Mouse (Mus musculus) embryonic facial prominence, embryonic 15.5 days (tissue): Measurements from ENCODE around the gene Sgcd. TPM values are rescaled to one million over a fixed set of nuclear protein-coding genes. Genes with fewer than 3 reads are reported as not detected.

ENCODE experiments used
- ATAC-seq: fragments of 200-750 bp; cut with Nextera tagmentation; 2 replicates; pipeline ENCODE4 v1.8.0; 2017; ENCODE audit warnings: low read depth, moderate TSS enrichment; ENCODE audit not compliant: insufficient number of reproducible peaks, low FRiP score, low TSS enrichment
- H3K27ac ChIP-seq: fragments of 300-500 bp; sonication (generic); replicated peaks from 2 replicates; pipeline ENCODE4 v1.5.1; 2015; ENCODE audit warnings: mild to moderate bottlenecking, inconsistent platforms
- H3K27me3 ChIP-seq: fragments of 300-500 bp; sonication (generic); 2 replicates; pipeline ENCODE4 v1.6.1; 2015; ENCODE audit warnings: inconsistent platforms
- H3K36me3 ChIP-seq: fragments of 300-500 bp; sonication (generic); 2 replicates; pipeline ENCODE4 v1.6.1; 2015; ENCODE audit warnings: mild to moderate bottlenecking, inconsistent platforms
- H3K4me1 ChIP-seq: fragments of 300-500 bp; sonication (generic); 2 replicates; pipeline ENCODE4 v1.6.1; 2015; ENCODE audit warnings: inconsistent platforms
- H3K4me2 ChIP-seq: fragments of 300-500 bp; sonication (generic); replicated peaks from 2 replicates; pipeline ENCODE4 v1.6.1; 2015; ENCODE audit warnings: mild to moderate bottlenecking, inconsistent platforms
- H3K4me3 ChIP-seq: fragments of 300-500 bp; sonication (generic); replicated peaks from 2 replicates; pipeline ENCODE4 v1.5.1; 2015; ENCODE audit warnings: mild to moderate bottlenecking, inconsistent platforms
- H3K9ac ChIP-seq: fragments of 300-500 bp; sonication (generic); 2 replicates; pipeline ENCODE4 v1.6.1; 2015; ENCODE audit warnings: inconsistent platforms
- H3K9me3 ChIP-seq: fragments of 300-500 bp; sonication (generic); replicated peaks from 2 replicates; pipeline ENCODE4 v1.6.1; 2016; ENCODE audit warnings: inconsistent platforms
- WGBS: fragments of 180-500 bp; shearing (Covaris S2); methylation state at CpG from one replicate; pipeline ENCODE4 v1.1.7; 2015; 5-methylcytosine and 5-hydroxymethylcytosine counted together
- polyA plus RNA-seq: library from polyadenylated mRNA; unstranded; fragments of >200 nt; fragmentation: Nextera tagmentation; extraction: Ambion mirVana; gene quantifications from 2 replicates; pipeline ENCODE4 v1.2.1, GENCODE M21; 2015

Gene Sgcd
- polyA plus RNA-seq, result 8.7 and 9.3 TPM in 2 replicates

DNA sequence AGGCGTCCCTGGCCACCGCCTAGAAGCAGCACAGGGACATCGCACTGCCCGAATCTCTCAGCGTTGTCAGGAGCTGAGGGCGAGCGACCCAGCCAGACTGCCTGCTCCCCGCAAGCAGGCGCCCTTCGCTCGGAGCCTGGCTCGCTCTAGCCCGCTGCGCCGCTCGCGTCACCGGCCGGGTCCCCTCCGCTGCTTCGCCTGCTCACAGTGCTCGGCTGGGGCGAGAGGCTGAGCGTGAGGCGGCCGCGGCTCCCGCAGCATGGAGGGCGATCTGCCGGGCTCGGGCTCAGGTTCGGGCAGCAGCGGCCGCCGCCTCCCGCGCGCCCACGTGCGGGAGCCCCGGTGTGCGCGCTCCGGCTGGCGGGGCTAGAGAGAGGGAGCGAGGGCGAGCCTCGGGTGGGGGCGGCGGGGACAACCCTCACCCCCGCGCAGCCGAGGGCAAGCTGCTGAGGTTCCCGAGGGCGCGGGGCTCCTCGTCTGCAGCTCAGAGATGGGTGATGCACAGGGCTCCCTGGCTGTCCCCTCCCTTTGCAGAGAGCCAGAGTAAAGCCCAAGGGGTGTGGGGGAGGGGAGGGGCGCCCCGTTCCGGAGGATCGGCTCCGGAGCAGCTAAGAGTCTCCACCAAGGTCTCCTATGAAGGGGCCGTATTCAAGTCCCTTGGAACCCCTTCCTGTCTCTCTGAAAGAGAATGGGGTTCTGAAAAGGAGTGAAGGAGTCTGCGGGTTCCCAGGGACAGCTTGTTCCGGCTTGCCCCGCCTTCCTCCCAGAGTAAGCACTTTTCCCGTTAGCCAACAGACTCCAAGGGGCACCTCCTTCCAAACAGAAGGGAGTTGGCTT, at the start of gene Sgcd:
Gene Sgcd (minus strand): TSS at position 273 of the 837 bp plus-strand sequence.
- H3K27ac ChIP-seq, result no peak within 1 kb of the TSS; the same call in 1 of the 2 replicates
- peak within 1 kb of the TSS; percentile 23 for H3K9ac ChIP-seq
- ATAC-seq, result peak; percentile 64; the same call in 1 of the 2 replicates
- peak within 1 kb of the TSS; percentile 80 for H3K4me2 ChIP-seq
- H3K27me3 ChIP-seq, result peaks cover 47% of the 10 kb centered on the region
- H3K4me1 ChIP-seq, result peaks cover 12% of the 10 kb centered on the region; the same call in 1 of the 2 replicates
- under 1% methylated on average over 67 of the region's 67 CpGs for WGBS
- no peaks in the 10 kb centered on the region for H3K36me3 ChIP-seq
- no peaks in the 10 kb centered on the region for H3K9me3 ChIP-seq
- H3K4me3 ChIP-seq, result peak within 1 kb of the TSS; percentile 54

DNA sequence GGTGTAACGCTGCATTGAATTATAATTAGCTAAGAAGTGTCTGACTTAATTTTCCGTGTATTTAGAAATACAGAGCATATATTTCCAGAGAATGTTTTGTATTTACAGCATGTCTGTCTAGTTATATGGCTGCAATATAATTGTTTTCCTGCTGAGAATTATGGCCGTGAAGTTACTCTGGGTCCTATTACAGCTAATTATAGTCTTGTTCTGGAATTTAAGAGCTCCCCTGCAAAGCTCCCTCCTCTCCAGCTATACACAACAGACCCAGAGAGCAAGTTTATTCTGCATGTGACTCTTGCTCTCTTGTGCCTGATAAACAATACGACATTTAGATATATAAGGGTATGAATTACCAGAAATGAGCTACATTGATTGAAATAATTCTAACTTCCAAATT, 49.3 kb upstream of the Sgcd start:
- H3K36me3 ChIP-seq, result no peaks in the 10 kb centered on the region
- WGBS, result 28% methylated on average over 4 of the region's 4 CpGs
- no peak overlapping the region for H3K4me2 ChIP-seq
- 0 out of 2 replicates have a peak, but pooled peaks cover 3% of the 10 kb centered on the region for H3K4me1 ChIP-seq
- H3K9ac ChIP-seq, result no peak overlapping the region
- no peak overlapping the region for H3K27ac ChIP-seq
- H3K4me3 ChIP-seq, result no peak overlapping the region
- H3K9me3 ChIP-seq, result no peaks in the 10 kb centered on the region
- H3K27me3 ChIP-seq, result no peaks in the 10 kb centered on the region
- no peak for ATAC-seq

DNA sequence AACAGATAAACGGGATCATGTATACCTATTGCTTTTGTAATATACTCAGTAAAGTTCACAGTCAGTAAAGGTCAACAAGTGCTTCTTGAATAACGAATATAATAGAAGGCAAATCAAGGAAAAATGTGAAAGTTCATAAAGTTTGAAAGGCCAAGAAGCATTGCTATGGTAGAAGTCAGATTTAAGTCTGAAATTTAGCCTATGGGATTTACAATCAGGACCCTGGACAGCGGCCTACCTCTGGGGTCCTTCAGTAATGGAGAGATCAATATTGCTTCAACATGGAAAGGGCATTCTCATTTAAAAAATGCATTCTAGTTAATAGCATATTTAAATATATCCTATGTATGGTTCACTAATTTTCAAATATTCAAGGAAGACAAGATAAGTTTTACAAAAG, 24.1 kb upstream of the Sgcd start:
- ATAC-seq, result no peak
- no peak overlapping the region for H3K4me3 ChIP-seq
- no peaks in the 10 kb centered on the region for H3K36me3 ChIP-seq
- no peak overlapping the region for H3K9ac ChIP-seq
- 51% methylated on average over 3 of the region's 3 CpGs for WGBS
- H3K4me1 ChIP-seq, result no peaks in the 10 kb centered on the region
- no peaks in the 10 kb centered on the region for H3K27me3 ChIP-seq
- no peak overlapping the region for H3K4me2 ChIP-seq
- H3K27ac ChIP-seq, result no peak overlapping the region
- no peaks in the 10 kb centered on the region for H3K9me3 ChIP-seq

DNA sequence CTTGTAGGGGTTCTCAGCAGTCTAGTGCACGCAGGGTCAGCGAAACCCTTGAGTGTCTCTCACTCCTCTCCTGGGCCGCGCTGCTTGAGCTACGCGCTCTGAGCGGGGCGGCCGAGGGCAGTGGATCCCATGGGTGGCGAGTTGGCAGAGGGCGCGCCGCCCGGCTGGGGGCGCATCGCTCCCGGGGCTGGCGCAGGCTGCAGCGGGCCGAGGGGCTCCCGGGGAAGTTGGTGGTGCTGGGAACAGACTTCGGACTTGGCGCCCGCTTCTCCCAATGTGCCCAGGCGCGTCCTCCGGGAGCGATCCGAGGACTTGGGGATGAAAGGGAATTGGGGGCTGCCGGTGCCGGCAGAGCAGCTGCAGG, 454 bp downstream of the Sgcd start:
- Histone ChIP-seq H3K9me3 (no peaks in the 10 kb centered on the region), H3K36me3 (no peaks in the 10 kb centered on the region), H3K27ac (no peak overlapping the region), H3K9ac (peak overlapping the region; percentile 23), H3K27me3 (peaks cover 50% of the 10 kb centered on the region), H3K4me1 (peaks cover 12% of the 10 kb centered on the region; the same call in 1 of the 2 replicates), H3K4me2 (peak overlapping the region; percentile 80), H3K4me3 (peak overlapping the region; percentile 54)
- no peak for ATAC-seq
- under 1% methylated on average over 31 of the region's 31 CpGs for WGBS

DNA sequence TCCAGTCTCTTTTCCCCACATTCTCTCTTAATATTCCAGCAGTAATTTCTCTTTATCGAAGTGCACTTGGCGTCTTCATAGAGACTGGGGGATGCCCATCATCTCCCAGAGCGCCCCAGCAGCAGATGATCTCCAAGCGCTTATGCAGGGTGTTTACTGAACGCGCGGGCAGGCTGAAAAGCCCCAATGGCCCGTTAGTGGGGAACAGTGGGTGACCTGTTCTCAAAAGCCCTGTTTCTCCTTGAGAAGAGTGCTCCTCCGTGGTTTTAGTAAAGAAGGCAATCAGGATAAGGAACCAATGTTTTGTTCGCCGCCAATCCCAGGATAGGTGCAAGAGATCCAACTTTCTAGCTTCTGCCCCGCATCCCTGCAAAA, 889 bp downstream of the Sgcd start:
- Histone ChIP-seq H3K9ac (0 out of 2 replicates have a peak overlapping the region, but pooled peaks have one; percentile 23), H3K9me3 (no peaks in the 10 kb centered on the region), H3K4me1 (peaks cover 12% of the 10 kb centered on the region; the same call in 1 of the 2 replicates), H3K27ac (no peak overlapping the region), H3K27me3 (peaks cover 50% of the 10 kb centered on the region), H3K4me2 (peak overlapping the region; percentile 80), H3K36me3 (no peaks in the 10 kb centered on the region), H3K4me3 (peak overlapping the region; percentile 54)
- 13% methylated on average over 12 of the region's 12 CpGs for WGBS
- no peak for ATAC-seq

DNA sequence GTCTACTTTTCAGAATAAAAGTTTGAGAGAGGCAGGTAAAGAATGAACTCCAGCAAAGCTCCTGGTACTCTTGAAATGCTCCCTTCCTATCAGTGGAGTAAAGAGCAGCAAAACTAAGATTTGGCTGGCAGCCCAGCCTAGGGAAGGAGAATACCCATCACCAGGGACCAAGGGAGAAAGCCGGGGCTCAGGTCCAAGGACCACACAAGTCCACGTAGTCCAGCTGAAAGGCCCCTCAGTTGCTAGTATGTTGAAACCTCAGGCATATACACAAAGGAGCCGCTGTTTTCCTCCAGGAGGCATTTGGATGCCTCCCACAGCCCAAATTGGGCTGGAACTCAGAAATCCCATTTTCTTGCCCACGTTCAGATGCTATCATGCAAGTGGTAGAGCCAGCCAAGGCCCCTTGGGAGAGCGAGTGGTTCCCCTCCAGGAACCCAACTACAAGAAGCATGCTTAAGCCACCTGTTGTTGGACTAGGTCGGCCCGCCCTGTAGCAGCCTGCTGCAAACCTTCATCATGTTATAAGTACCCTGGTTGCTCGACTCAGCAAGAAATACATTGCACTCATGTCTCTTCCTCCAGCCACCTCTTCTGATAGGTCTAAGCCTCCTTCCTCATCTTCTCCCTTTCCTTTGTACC, 1.4 kb downstream of the Sgcd start:
- H3K4me1 ChIP-seq, result peaks cover 12% of the 10 kb centered on the region; the same call in 1 of the 2 replicates
- WGBS, result 41% methylated on average over 8 of the region's 8 CpGs
- H3K36me3 ChIP-seq, result no peaks in the 10 kb centered on the region
- peaks cover 50% of the 10 kb centered on the region for H3K27me3 ChIP-seq
- no peak for ATAC-seq
- peak overlapping the region; percentile 80 for H3K4me2 ChIP-seq
- H3K9me3 ChIP-seq, result no peaks in the 10 kb centered on the region
- H3K9ac ChIP-seq, result no peak overlapping the region
- H3K27ac ChIP-seq, result no peak overlapping the region
- peak overlapping the region; percentile 54 for H3K4me3 ChIP-seq

DNA sequence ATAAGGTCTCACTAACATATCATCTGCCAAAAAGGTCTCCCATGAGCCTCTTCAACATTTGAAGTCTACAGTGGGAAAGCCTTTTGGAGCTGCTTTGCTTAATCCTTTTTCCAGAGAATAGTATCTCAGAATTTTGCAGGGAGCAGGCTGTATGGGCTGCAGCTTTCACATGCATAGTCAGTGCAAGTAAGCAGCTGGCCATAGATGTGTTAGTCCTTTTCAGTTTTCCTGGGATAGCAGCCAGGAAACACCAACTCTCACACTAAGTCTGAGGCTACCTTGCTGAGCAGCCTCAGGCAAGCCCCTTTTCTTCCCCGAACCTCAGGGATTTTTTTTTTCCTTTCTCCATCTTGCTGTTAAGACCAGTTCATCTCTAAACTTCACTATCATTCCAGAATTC, 6.6 kb downstream of the Sgcd start:
- no peak overlapping the region for H3K4me2 ChIP-seq
- H3K4me3 ChIP-seq, result no peak overlapping the region
- H3K27ac ChIP-seq, result no peak overlapping the region
- H3K4me1 ChIP-seq, result 0 out of 2 replicates have a peak, but pooled peaks cover under 1% of the 10 kb centered on the region
- H3K27me3 ChIP-seq, result peaks cover 17% of the 10 kb centered on the region
- 47% methylated on average over 1 of the region's 1 CpGs for WGBS
- no peak for ATAC-seq
- H3K9ac ChIP-seq, result no peak overlapping the region
- no peaks in the 10 kb centered on the region for H3K36me3 ChIP-seq
- H3K9me3 ChIP-seq, result no peaks in the 10 kb centered on the region

DNA sequence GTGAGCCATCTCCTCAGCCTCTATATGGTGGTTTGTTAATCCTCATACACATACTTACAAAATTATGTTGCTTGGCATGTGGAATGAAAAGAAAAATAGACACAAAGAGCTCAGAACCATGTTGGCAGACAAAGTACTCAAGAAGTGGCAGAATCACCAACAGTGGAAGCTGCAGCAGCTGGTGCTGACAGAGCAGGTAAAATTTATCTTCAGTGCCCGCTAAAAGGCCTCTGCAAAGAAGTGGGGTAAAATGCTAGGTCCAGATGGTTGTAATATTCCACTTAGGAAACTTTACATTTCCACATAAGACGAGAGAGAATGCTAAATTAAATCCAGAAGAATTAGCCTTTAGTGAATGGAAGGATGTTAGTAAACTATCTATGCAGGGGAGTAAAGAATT, 7.7 kb downstream of the Sgcd start:
- no peaks in the 10 kb centered on the region for H3K9me3 ChIP-seq
- H3K4me2 ChIP-seq, result no peak overlapping the region
- H3K9ac ChIP-seq, result no peak overlapping the region
- WGBS, result 30% methylated on average over 2 of the region's 2 CpGs
- H3K4me3 ChIP-seq, result no peak overlapping the region
- no peaks in the 10 kb centered on the region for H3K4me1 ChIP-seq
- no peak overlapping the region for H3K27ac ChIP-seq
- H3K27me3 ChIP-seq, result peaks cover 7% of the 10 kb centered on the region
- no peaks in the 10 kb centered on the region for H3K36me3 ChIP-seq
- no peak for ATAC-seq

DNA sequence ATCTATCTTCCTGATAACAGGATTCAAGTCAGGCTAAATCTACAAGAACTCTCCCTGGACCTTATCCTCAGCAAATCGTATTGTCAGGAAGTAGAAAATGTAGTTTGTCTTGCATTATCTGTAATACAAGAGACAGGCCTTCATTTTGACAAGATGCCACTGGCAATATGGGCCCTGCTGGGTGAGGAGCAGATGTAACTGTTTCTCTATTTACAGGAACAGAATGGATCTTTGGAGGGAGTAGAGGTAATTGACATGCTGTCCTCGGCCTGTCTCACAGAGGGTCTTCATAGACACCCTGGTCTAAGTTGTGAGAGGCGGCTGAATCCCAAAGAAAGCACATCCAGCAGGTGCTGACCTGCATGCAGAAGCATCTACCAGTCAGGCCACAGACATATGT, 35.5 kb downstream of the Sgcd start:
- no peak overlapping the region for H3K4me3 ChIP-seq
- H3K4me1 ChIP-seq, result no peaks in the 10 kb centered on the region
- H3K4me2 ChIP-seq, result no peak overlapping the region
- no peaks in the 10 kb centered on the region for H3K9me3 ChIP-seq
- no peak for ATAC-seq
- no peaks in the 10 kb centered on the region for H3K27me3 ChIP-seq
- 72% methylated on average over 3 of the region's 3 CpGs for WGBS
- no peaks in the 10 kb centered on the region for H3K36me3 ChIP-seq
- H3K27ac ChIP-seq, result no peak overlapping the region
- H3K9ac ChIP-seq, result no peak overlapping the region

DNA sequence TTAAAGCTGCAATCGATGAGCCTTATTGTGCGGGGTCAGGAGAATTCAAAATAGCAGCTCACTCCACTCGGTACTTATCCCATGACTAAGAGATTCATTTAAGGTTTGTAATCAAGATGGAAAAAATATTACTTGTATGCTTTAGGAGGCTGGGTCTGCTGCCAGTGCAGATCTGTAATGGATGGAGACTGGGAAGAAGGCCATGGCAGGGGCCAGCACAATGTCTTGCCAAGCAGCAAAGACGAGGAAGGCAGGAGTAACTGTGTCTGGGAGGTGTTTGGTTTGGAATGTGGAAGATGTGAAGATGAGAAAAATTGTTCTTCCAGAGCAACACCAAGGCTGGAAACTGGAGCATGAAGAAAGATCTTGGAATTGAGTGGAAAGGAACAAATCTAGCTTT, 36.4 kb downstream of the Sgcd start:
- no peaks in the 10 kb centered on the region for H3K9me3 ChIP-seq
- 67% methylated on average over 4 of the region's 4 CpGs for WGBS
- no peaks in the 10 kb centered on the region for H3K36me3 ChIP-seq
- H3K27ac ChIP-seq, result no peak overlapping the region
- ATAC-seq, result no peak
- H3K4me3 ChIP-seq, result no peak overlapping the region
- H3K27me3 ChIP-seq, result no peaks in the 10 kb centered on the region
- H3K4me1 ChIP-seq, result no peaks in the 10 kb centered on the region
- no peak overlapping the region for H3K4me2 ChIP-seq
- no peak overlapping the region for H3K9ac ChIP-seq

DNA sequence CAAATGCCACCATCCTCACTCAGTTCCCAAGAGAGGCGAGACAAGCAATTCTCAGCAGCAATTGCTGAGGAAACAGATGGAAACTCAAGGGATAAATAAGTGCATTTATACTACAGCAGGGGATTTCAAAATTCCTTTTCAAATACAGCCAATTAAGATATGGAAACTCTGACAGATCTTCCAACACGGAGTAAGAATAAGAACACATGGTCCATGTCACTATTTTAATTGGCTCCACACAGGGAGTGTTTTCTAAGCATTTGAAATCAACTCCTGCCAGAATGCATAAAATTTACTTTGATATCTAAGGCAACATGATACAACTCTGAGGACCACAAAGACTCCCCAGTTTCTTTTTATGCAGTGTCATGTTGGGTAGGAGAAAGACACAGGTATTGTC, 49.0 kb downstream of the Sgcd start:
- no peak overlapping the region for H3K9ac ChIP-seq
- H3K27ac ChIP-seq, result no peak overlapping the region
- no peaks in the 10 kb centered on the region for H3K9me3 ChIP-seq
- H3K27me3 ChIP-seq, result no peaks in the 10 kb centered on the region
- H3K36me3 ChIP-seq, result no peaks in the 10 kb centered on the region
- no peaks in the 10 kb centered on the region for H3K4me1 ChIP-seq
- WGBS, result 56% methylated on average over 2 of the region's 2 CpGs
- H3K4me3 ChIP-seq, result no peak overlapping the region
- ATAC-seq, result no peak
- no peak overlapping the region for H3K4me2 ChIP-seq
